Mouse (Mus musculus): ENCODE measurements around the gene Nmb.

GRCm38 (mm10) chr7:80903625-80904422 is 1.1 kb downstream of the Nmb start:
- TF ChIP-seq POLR2A (IDR thresholded peaks at IDR 0.05; ENCODE audit: borderline replicate concordance, extremely low read depth, low read depth, low read length) (no peak), CTCF (IDR thresholded peaks at IDR 0.05; ENCODE audit: insufficient read depth, low read length) (no peak)
